Mouse (Mus musculus) embryonic fibroblast, embryonic 13.5 days (primary cell): Measurements from ENCODE around the gene Nr2e3.

Experiments used
- CTCF ChIP-seq: IDR thresholded peaks from 2 replicates; pipeline ENCODE4 v1.5.1; 2011; ENCODE audit warnings: mild to moderate bottlenecking, control low read depth, low read length, moderate library complexity, borderline replicate concordance; ENCODE audit not compliant: insufficient read depth
- POLR2A ChIP-seq: IDR thresholded peaks from 2 replicates; pipeline ENCODE4 v1.6.1; 2011; ENCODE audit warnings: low read depth, mild to moderate bottlenecking, control low read depth, low read length, moderate library complexity

GRCm38 (mm10) chr9:59942501-59943085 is 17.9 kb downstream of the Nr2e3 start:
- TF ChIP-seq POLR2A (no peak), CTCF (no peak)
